Mouse (Mus musculus): ENCODE results near the gene Ehhadh. TPM values are rescaled to one million over a fixed set of nuclear protein-coding genes. Genes with fewer than 3 reads are reported as not detected.

Ehhadh gene
- total RNA-seq, 2 experiments from 2014 or later = 0.98 to 2.9 TPM

- ATAC-seq (replicated peaks; ENCODE audit: low FRiP score, poor library complexity, severe bottlenecking) = no peak
Measured at GRCm38 (mm10) chr16:21742898-21743297, 44.7 kb downstream of the Ehhadh start.

GRCm38 (mm10) chr16:21742191-21742870 lies 45.3 kb downstream of the Ehhadh start:
- ATAC-seq (replicated peaks; ENCODE audit: low FRiP score, poor library complexity, severe bottlenecking) = 0 out of 2 replicates have a peak, but pooled peaks have one; percentile 6

- ATAC-seq (replicated peaks; ENCODE audit: low FRiP score, poor library complexity, severe bottlenecking) = no peak; the same call in 1 of the 2 replicates
Measured at GRCm38 (mm10) chr16:21741542-21741941, 46.1 kb downstream of the Ehhadh start.

- ATAC-seq (replicated peaks; ENCODE audit: low FRiP score, poor library complexity, severe bottlenecking) = no peak
Measured at GRCm38 (mm10) chr16:21735638-21736037, 52.0 kb downstream of the Ehhadh start.

- ATAC-seq (replicated peaks; ENCODE audit: low FRiP score, poor library complexity, severe bottlenecking) = peak; percentile 56; the same call in 1 of the 2 replicates
Measured at GRCm38 (mm10) chr16:21727897-21728364, 59.7 kb downstream of the Ehhadh start.

- no peak for ATAC-seq (replicated peaks; ENCODE audit: low FRiP score, poor library complexity, severe bottlenecking)
Measured at GRCm38 (mm10) chr16:21727421-21727820, 60.2 kb downstream of the Ehhadh start.

GRCm38 (mm10) chr16:21724261-21724660 lies 63.3 kb downstream of the Ehhadh start:
- ATAC-seq (replicated peaks; ENCODE audit: low FRiP score, poor library complexity, severe bottlenecking) = no peak

GRCm38 (mm10) chr16:21719770-21720169 lies 67.8 kb downstream of the Ehhadh start:
- ATAC-seq (replicated peaks; ENCODE audit: low FRiP score, poor library complexity, severe bottlenecking) = no peak

GRCm38 (mm10) chr16:21714516-21714915 lies 73.1 kb downstream of the Ehhadh start:
- no peak for ATAC-seq (replicated peaks; ENCODE audit: low FRiP score, poor library complexity, severe bottlenecking)

Other genes starting within 250 kb of the Ehhadh start
- 0.36 and 1.7 TPM in 2 replicates for gene 2510009E07Rik, start 93.1 kb downstream of the Ehhadh start, total RNA-seq (2015; ENCODE audit: low replicate concordance)
- gene 2510009E07Rik, start 93.1 kb downstream of the Ehhadh start, total RNA-seq (2017; ENCODE audit: low replicate concordance) = not detected in 2 replicates
- gene Map3k13, start 6.5 kb upstream of the Ehhadh start, total RNA-seq (2015; ENCODE audit: low replicate concordance) = not detected in 2 replicates
- gene Map3k13, start 6.5 kb upstream of the Ehhadh start, total RNA-seq (2017; ENCODE audit: low replicate concordance) = 0.39 and 0.53 TPM in 2 replicates
- 2.1 and 8.6 TPM in 2 replicates for gene Tmem41a, start 159.7 kb upstream of the Ehhadh start, total RNA-seq (2015; ENCODE audit: low replicate concordance)
- gene Tmem41a, start 159.7 kb upstream of the Ehhadh start, total RNA-seq (2017; ENCODE audit: low replicate concordance) = 3.8 and 4.1 TPM in 2 replicates
- 0.84 TPM in 1 of 2 replicates, not detected in the other for gene Liph, start 207.9 kb upstream of the Ehhadh start, total RNA-seq (2015; ENCODE audit: low replicate concordance)
- gene Liph, start 207.9 kb upstream of the Ehhadh start, total RNA-seq (2017; ENCODE audit: low replicate concordance) = 2.8 and 4.1 TPM in 2 replicates
- 84.3 and 107 TPM in 2 replicates for gene Senp2, start 221.7 kb upstream of the Ehhadh start, total RNA-seq (2015; ENCODE audit: low replicate concordance)
- gene Senp2, start 221.7 kb upstream of the Ehhadh start, total RNA-seq (2017; ENCODE audit: low replicate concordance) = 114 and 119 TPM in 2 replicates